Mouse (Mus musculus) stomach, postnatal 0 days (tissue): Measurements from ENCODE around the gene Snph. TPM values are rescaled to one million over a fixed set of nuclear protein-coding genes. Genes with fewer than 3 reads are reported as not detected.

Experiments used
- ATAC-seq: fragments of 200-750 bp; cut with Nextera tagmentation; 2 replicates; pipeline ENCODE4 v1.8.0; 2017; ENCODE audit not compliant: low FRiP score, low TSS enrichment
- DNase-seq: peaks from one replicate; pipeline ENCODE4 v3.0.0-alpha.2; 2016; ENCODE audit warnings: low spot score
- H3K27ac ChIP-seq: fragments of 300-500 bp; sonication (generic); replicated peaks from 2 replicates; pipeline ENCODE4 v1.5.1; 2014; ENCODE audit warnings: mild to moderate bottlenecking, control low read depth
- H3K27me3 ChIP-seq: fragments of 300-500 bp; sonication (generic); 2 replicates; pipeline ENCODE4 v1.6.1; 2014; ENCODE audit warnings: low read length; ENCODE audit not compliant: control insufficient read depth, insufficient read depth
- H3K36me3 ChIP-seq: fragments of 300-500 bp; sonication (generic); 2 replicates; pipeline ENCODE4 v1.6.1; 2014; ENCODE audit warnings: low read length, mixed read lengths; ENCODE audit not compliant: control insufficient read depth, insufficient read depth
- H3K4me1 ChIP-seq: fragments of 300-500 bp; sonication (generic); replicated peaks from 2 replicates; pipeline ENCODE4 v1.6.1; 2014; ENCODE audit warnings: antibody characterized with exemption; ENCODE audit not compliant: control insufficient read depth, insufficient read depth
- H3K4me2 ChIP-seq: fragments of 300-500 bp; sonication (generic); replicated peaks from 2 replicates; pipeline ENCODE4 v1.6.1; 2014; ENCODE audit warnings: low read depth, mild to moderate bottlenecking, control low read depth, moderate library complexity
- H3K4me3 ChIP-seq: fragments of 300-500 bp; sonication (generic); 2 replicates; pipeline ENCODE4 v1.5.1; 2014; ENCODE audit warnings: low read depth, low read length, control low read depth
- H3K9ac ChIP-seq: fragments of 300-500 bp; sonication (generic); 2 replicates; pipeline ENCODE4 v1.6.1; 2014; ENCODE audit warnings: mild to moderate bottlenecking, low read length, control low read depth, mixed read lengths
- H3K9me3 ChIP-seq: fragments of 300-500 bp; sonication (generic); 2 replicates; pipeline ENCODE4 v1.6.1; 2016; ENCODE audit warnings: low read length; ENCODE audit not compliant: control insufficient read depth
- CTCF ChIP-seq: IDR thresholded peaks from 2 replicates; pipeline ENCODE4 v1.5.1; 2016; ENCODE audit warnings: antibody characterized with exemption, low read depth, mild to moderate bottlenecking, moderate library complexity
- EP300 ChIP-seq: optimal IDR thresholded peaks from 2 replicates; pipeline ENCODE3; 2016; ENCODE audit warnings: antibody characterized with exemption
- WGBS: fragments of 180-500 bp; shearing (Covaris S2); extraction: QIAGEN DNeasy Blood & Tissue Kit; methylation state at CpG from one replicate; pipeline ENCODE4 v1.1.7; 2014; 5-methylcytosine and 5-hydroxymethylcytosine counted together
- polyA plus RNA-seq: library from polyadenylated mRNA; unstranded; fragments of >200 nt; fragmentation: Nextera tagmentation; extraction: Ambion mirVana; gene quantifications from 2 replicates; pipeline ENCODE4 v1.2.1, GENCODE M21; 2015

Snph gene
- polyA plus RNA-seq, 1 experiment from 2014 or later: 0.50 TPM

- 2% methylated on average over 21 of the region's 21 CpGs for WGBS
- TF ChIP-seq EP300: no peak
- no peak for TF ChIP-seq CTCF
- DNase-seq (peak; percentile 52), ATAC-seq (no peak)
- Histone ChIP-seq H3K4me1 (peaks cover 7% of the 10 kb centered on the region; the same call in 1 of the 2 replicates), H3K27ac (peak overlapping the region; percentile 98), H3K4me3 (peak overlapping the region; percentile 90), H3K9me3 (no peaks in the 10 kb centered on the region), H3K27me3 (no peaks in the 10 kb centered on the region), H3K4me2 (peak overlapping the region; percentile 83), H3K36me3 (0 out of 2 replicates have a peak, but pooled peaks cover 10% of the 10 kb centered on the region), H3K9ac (peak overlapping the region; percentile 96)
Observed at GRCm38 (mm10) chr2:151543063-151543895, 89.1 kb downstream of the Snph start.

GRCm38 (mm10) chr2:151542323-151543062 is 89.9 kb downstream of the Snph start, which contains the start of gene Fkbp1a:
Gene Fkbp1a, plus strand, starts transcription at chr2:151542483.
- Histone ChIP-seq H3K4me1 (peaks cover 7% of the 10 kb centered on the region; the same call in 1 of the 2 replicates), H3K4me2 (peak within 1 kb of the TSS; percentile 83), H3K9me3 (no peaks in the 10 kb centered on the region), H3K27me3 (no peaks in the 10 kb centered on the region), H3K36me3 (0 out of 2 replicates have a peak, but pooled peaks cover 8% of the 10 kb centered on the region), H3K27ac (peak within 1 kb of the TSS; percentile 98), H3K4me3 (peak within 1 kb of the TSS; percentile 90), H3K9ac (peak within 1 kb of the TSS; percentile 96)
- DNase-seq (peak; percentile 97), ATAC-seq (peak; percentile 95)
- TF ChIP-seq EP300 (no peak), CTCF (peak; percentile 34; the same call in 1 of the 2 replicates)
- under 1% methylated on average over 77 of the region's 93 CpGs for WGBS

Other genes with a start within 250 kb of the Snph start
- not detected in 2 replicates for gene 4921509C19Rik, start 156.4 kb downstream of the Snph start, polyA plus RNA-seq
- 118 and 120 TPM in 2 replicates for gene Nsfl1c, start 138.4 kb downstream of the Snph start, polyA plus RNA-seq
- 325 and 360 TPM in 2 replicates for gene Fkbp1a, start 90.1 kb downstream of the Snph start, polyA plus RNA-seq
- gene Sdcbp2, start 60.0 kb downstream of the Snph start, polyA plus RNA-seq: 156 and 169 TPM in 2 replicates
- not detected in 2 replicates for gene Rad21l, start 35.9 kb upstream of the Snph start, polyA plus RNA-seq
- 0.40 and 0.62 TPM in 2 replicates for gene Tmem74b, start 69.4 kb upstream of the Snph start, polyA plus RNA-seq
- 31.8 and 35.2 TPM in 2 replicates for gene Psmf1, start 111.6 kb upstream of the Snph start, polyA plus RNA-seq
- gene Rspo4, start 210.3 kb upstream of the Snph start, polyA plus RNA-seq: 0.05 and 0.07 TPM in 2 replicates